16 mouse cellular contexts compared by ENCODE assay signal in genomic region chr16:64881442-64881841, GRCm38 (mm10).
"Had no signal": no experiment of that assay in that cellular context is flagged by ENCODE, and none has a peak within 500 bp of the region (broad histone marks: within the 10 kb centered on the region; RNA-seq: fewer than 3 reads in every experiment).

No protein-coding gene starts in this region.

- DNase-seq: lung, adult 18-20 months; lung, embryonic 14.5 days; lung, postnatal 10 days; lung, postnatal 4 days; midbrain, embryonic 14.5 days; right cerebral cortex, postnatal 14 days; thymus, adult 2 months; thymus, postnatal 25 days; thymus, postnatal 4 days had no signal

- ATAC-seq: midbrain, embryonic 16.5 days had no signal

- H3K27ac ChIP-seq: midbrain, embryonic 10.5 days; midbrain, embryonic 12.5 days; neural tube, embryonic 12.5 days; stomach, embryonic 15.5 days; stomach, postnatal 0 days had no signal

- H3K9me3 ChIP-seq: midbrain, embryonic 10.5 days; midbrain, embryonic 12.5 days; neural tube, embryonic 12.5 days; stomach, embryonic 15.5 days had no signal

- H3K4me3 ChIP-seq: midbrain, embryonic 10.5 days; midbrain, embryonic 12.5 days; myocyte; neural tube, embryonic 12.5 days; stomach, embryonic 15.5 days had no signal

- H3K27me3 ChIP-seq: midbrain, embryonic 12.5 days; neural tube, embryonic 12.5 days; stomach, embryonic 15.5 days had no signal

- H3K36me3 ChIP-seq: midbrain, embryonic 10.5 days; midbrain, embryonic 12.5 days; neural tube, embryonic 12.5 days; stomach, embryonic 15.5 days had no signal

- H3K9ac ChIP-seq: lung, embryonic 14.5 days; midbrain, embryonic 12.5 days; neural tube, embryonic 12.5 days; stomach, embryonic 15.5 days had no signal
